Mouse (Mus musculus): Measurements from ENCODE around the gene Ell2.
"Not testable (repeated sequence)": the region's sequence is repeated elsewhere in the genome, so short reads cannot be mapped to it uniquely, and the experiment has no call there.

GRCm38 (mm10) chr13:75712544-75712943 is 6.0 kb downstream of the Ell2 start:
- TF ChIP-seq CTCF (IDR thresholded peaks at IDR 0.05; ENCODE audit: low read depth, low read length); EP300 (IDR thresholded peaks at IDR 0.05; ENCODE audit: insufficient read depth, low read depth, low read length): not testable (repeated sequence)
